15 mouse cellular contexts compared by ENCODE assay signal in the genomic region with DNA sequence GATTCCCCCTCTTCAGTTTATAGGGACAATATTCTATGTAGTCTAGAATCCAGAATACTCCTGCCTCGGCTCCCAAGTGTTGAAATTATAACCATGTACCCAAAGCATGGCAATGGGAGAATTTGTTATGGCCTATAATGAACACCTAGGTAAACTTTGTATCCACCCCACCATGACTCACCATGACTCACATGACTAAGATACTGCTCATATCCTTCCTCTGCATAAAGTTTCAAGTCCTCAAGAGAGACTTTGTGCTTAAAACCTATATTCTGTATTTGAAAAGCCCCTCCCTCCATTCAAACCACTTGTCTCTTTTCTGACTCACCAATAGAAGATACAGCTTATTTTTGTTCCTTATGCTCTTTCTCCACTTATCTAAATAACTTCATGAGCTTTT.
"Had no signal": no experiment of that assay in that cellular context is flagged by ENCODE, and none has a peak within 500 bp of the region (broad histone marks: within the 10 kb centered on the region; RNA-seq: fewer than 3 reads in every experiment).

No protein-coding gene starts in this region.

- H3K27ac ChIP-seq: left cerebral cortex, adult 2 months; limb, embryonic 12.5 days; liver, embryonic 13.5 days; lung, embryonic 15.5 days; midbrain, embryonic 13.5 days had no signal

- H3K4me2 ChIP-seq: limb, embryonic 12.5 days; liver, embryonic 13.5 days; lung, embryonic 15.5 days; midbrain, embryonic 13.5 days had no signal

- H3K27me3 ChIP-seq: limb, embryonic 12.5 days; liver, embryonic 13.5 days; lung, embryonic 15.5 days; midbrain, embryonic 13.5 days had no signal

- H3K9me3 ChIP-seq: limb, embryonic 12.5 days; liver, embryonic 13.5 days; lung, embryonic 15.5 days; midbrain, embryonic 13.5 days had no signal

- H3K4me1 ChIP-seq: limb, embryonic 12.5 days; lung, embryonic 15.5 days; midbrain, embryonic 13.5 days had no signal

- DNase-seq: kidney, adult 18-20 months; kidney, postnatal 10 days; kidney, postnatal 4 days; liver; liver, embryonic 13.5 days; liver, postnatal 0 days; lung, postnatal 14 days; right cerebral cortex, adult 18-20 months; right cerebral cortex, postnatal 25 days; thymus, adult 18-20 months; thymus, postnatal 14 days had no signal

- H3K4me3 ChIP-seq: left cerebral cortex, adult 2 months; limb, embryonic 12.5 days; liver, embryonic 13.5 days; lung, embryonic 15.5 days; midbrain, embryonic 13.5 days had no signal

- H3K9ac ChIP-seq: limb, embryonic 12.5 days; liver, embryonic 13.5 days; liver, postnatal 0 days; lung, embryonic 15.5 days; midbrain, embryonic 13.5 days had no signal

- ATAC-seq: liver, postnatal 0 days; midbrain, embryonic 13.5 days had no signal
